Mouse (Mus musculus): ENCODE measurements at regions not wholly inside any gene's neighbourhood (a gene's known extent, or its start where the extent isn't known, plus 50 kb on each side); places are given as distances from the start of the nearest gene placed in this dataset.

GRCm38 (mm10) chr1:83717056-83717455 lies 309.1 kb upstream of the Sphkap start:
- H3K4me1 ChIP-seq (replicated peaks; ENCODE audit: control insufficient read depth, insufficient read depth): no peaks in the 10 kb centered on the region
- no peak for ATAC-seq (ENCODE audit: low FRiP score, low TSS enrichment)
- 5% methylated on average over 1 of the region's 1 CpGs for WGBS
- H3K4me3 ChIP-seq (ENCODE audit: low read depth, low read length): no peak overlapping the region
- no peak overlapping the region for H3K27ac ChIP-seq (replicated peaks)
- H3K27me3 ChIP-seq (ENCODE audit: control insufficient read depth, insufficient read depth, low read length): no peaks in the 10 kb centered on the region
- DNase-seq (ENCODE audit: low spot score): peak; percentile 19
- TF ChIP-seq CTCF (IDR thresholded peaks at IDR 0.05; ENCODE audit: low read depth): peak; percentile 82
- no peak for TF ChIP-seq EP300 (optimal IDR thresholded peaks at IDR 0.05)
- no peaks in the 10 kb centered on the region for H3K36me3 ChIP-seq (ENCODE audit: control insufficient read depth, insufficient read depth, low read length)
- no peak overlapping the region for H3K9ac ChIP-seq (ENCODE audit: low read length)
- no peak overlapping the region for H3K4me2 ChIP-seq (replicated peaks; ENCODE audit: low read depth)
- H3K9me3 ChIP-seq (ENCODE audit: control insufficient read depth, low read length): no peaks in the 10 kb centered on the region

DNA sequence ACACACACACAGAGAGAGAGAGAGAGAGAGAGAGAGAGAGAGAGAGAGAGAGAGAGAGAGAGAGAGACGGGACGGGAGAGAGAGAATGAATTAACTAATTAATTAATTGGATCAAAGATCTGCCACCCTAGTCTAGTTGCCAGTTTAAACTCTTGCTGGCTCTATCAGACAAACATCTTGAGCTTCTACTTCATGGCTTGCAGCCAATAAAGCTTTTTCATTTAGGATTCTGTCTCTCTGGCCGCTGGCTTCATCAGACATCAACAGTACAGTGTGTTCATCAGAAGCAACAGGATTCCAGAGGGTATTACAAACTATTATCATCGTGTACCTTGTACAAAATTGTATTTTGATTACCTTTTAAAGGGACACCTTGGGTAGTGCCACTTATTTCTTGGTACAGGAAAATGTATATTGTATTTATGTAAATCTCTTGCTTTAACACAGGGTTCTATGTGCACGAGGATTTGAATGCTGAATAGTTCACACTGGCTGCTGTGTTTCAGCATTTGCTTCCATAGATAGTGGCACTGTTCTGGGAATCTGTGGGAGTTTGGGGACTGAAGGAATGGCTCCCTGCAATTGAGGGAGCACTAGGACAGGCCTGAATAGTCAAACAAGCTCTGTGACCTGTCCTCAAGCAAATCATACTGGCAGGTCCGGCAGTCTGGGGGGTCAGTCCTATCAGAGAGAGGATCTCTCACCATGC lies 293.9 kb upstream of the Sphkap start:
- WGBS: 62% methylated on average over 6 of the region's 6 CpGs
- H3K27ac ChIP-seq (replicated peaks): no peak overlapping the region
- H3K9me3 ChIP-seq (ENCODE audit: control insufficient read depth, low read length): no peaks in the 10 kb centered on the region
- ATAC-seq (ENCODE audit: low FRiP score, low TSS enrichment) (no peak), DNase-seq (ENCODE audit: low spot score) (no peak)
- H3K36me3 ChIP-seq (ENCODE audit: control insufficient read depth, insufficient read depth, low read length): no peaks in the 10 kb centered on the region
- no peak overlapping the region for H3K9ac ChIP-seq (ENCODE audit: low read length)
- no peak overlapping the region for H3K4me3 ChIP-seq (ENCODE audit: low read depth, low read length)
- H3K4me2 ChIP-seq (replicated peaks; ENCODE audit: low read depth): no peak overlapping the region
- TF ChIP-seq EP300 (optimal IDR thresholded peaks at IDR 0.05) (no peak), CTCF (IDR thresholded peaks at IDR 0.05; ENCODE audit: low read depth) (no peak)
- H3K4me1 ChIP-seq (replicated peaks; ENCODE audit: control insufficient read depth, insufficient read depth): no peaks in the 10 kb centered on the region
- no peaks in the 10 kb centered on the region for H3K27me3 ChIP-seq (ENCODE audit: control insufficient read depth, insufficient read depth, low read length)

DNA sequence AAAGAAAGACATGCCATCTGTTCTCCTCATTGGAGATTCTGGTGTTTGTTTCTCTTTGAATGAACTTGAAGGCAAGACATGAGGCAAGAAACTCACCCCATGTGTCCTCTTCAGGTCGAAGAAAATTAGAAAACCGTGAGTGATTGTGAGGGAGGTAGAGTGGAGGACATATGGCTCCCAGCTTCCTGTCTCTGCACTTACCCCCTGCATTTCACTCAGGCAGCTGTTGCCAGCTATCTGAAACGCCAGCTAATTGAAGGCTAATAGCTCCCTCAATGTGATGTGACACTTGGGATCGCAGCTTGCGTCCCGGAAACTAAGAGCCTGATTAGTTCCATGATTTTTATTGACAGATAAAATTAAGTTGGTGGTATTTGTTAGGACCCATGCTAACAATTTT lies 289.4 kb upstream of the Sphkap start:
- Histone ChIP-seq H3K27ac (replicated peaks) (no peak overlapping the region), H3K36me3 (ENCODE audit: control insufficient read depth, insufficient read depth, low read length) (no peaks in the 10 kb centered on the region), H3K27me3 (ENCODE audit: control insufficient read depth, insufficient read depth, low read length) (no peaks in the 10 kb centered on the region), H3K4me1 (replicated peaks; ENCODE audit: control insufficient read depth, insufficient read depth) (no peaks in the 10 kb centered on the region), H3K4me2 (replicated peaks; ENCODE audit: low read depth) (no peak overlapping the region), H3K9ac (ENCODE audit: low read length) (no peak overlapping the region), H3K4me3 (ENCODE audit: low read depth, low read length) (no peak overlapping the region), H3K9me3 (ENCODE audit: control insufficient read depth, low read length) (no peaks in the 10 kb centered on the region)
- ATAC-seq (ENCODE audit: low FRiP score, low TSS enrichment) (no peak), DNase-seq (ENCODE audit: low spot score) (no peak)
- WGBS: 53% methylated on average over 6 of the region's 6 CpGs
- TF ChIP-seq EP300 (optimal IDR thresholded peaks at IDR 0.05) (no peak), CTCF (IDR thresholded peaks at IDR 0.05; ENCODE audit: low read depth) (no peak)

- Histone ChIP-seq H3K4me1 (replicated peaks; ENCODE audit: control insufficient read depth, insufficient read depth) (no peaks in the 10 kb centered on the region), H3K4me3 (ENCODE audit: low read depth, low read length) (no peak overlapping the region), H3K9me3 (ENCODE audit: control insufficient read depth, low read length) (no peaks in the 10 kb centered on the region), H3K9ac (ENCODE audit: low read length) (no peak overlapping the region), H3K36me3 (ENCODE audit: control insufficient read depth, insufficient read depth, low read length) (no peaks in the 10 kb centered on the region), H3K27ac (replicated peaks) (no peak overlapping the region), H3K27me3 (ENCODE audit: control insufficient read depth, insufficient read depth, low read length) (no peaks in the 10 kb centered on the region), H3K4me2 (replicated peaks; ENCODE audit: low read depth) (no peak overlapping the region)
- ATAC-seq (ENCODE audit: low FRiP score, low TSS enrichment) (no peak), DNase-seq (ENCODE audit: low spot score) (no peak)
- TF ChIP-seq CTCF (IDR thresholded peaks at IDR 0.05; ENCODE audit: low read depth): no peak
- TF ChIP-seq EP300 (optimal IDR thresholded peaks at IDR 0.05): no peak
- WGBS: 69% methylated on average over 3 of the region's 3 CpGs
Measured at GRCm38 (mm10) chr1:83685221-83685620, 277.2 kb upstream of the Sphkap start.

DNA sequence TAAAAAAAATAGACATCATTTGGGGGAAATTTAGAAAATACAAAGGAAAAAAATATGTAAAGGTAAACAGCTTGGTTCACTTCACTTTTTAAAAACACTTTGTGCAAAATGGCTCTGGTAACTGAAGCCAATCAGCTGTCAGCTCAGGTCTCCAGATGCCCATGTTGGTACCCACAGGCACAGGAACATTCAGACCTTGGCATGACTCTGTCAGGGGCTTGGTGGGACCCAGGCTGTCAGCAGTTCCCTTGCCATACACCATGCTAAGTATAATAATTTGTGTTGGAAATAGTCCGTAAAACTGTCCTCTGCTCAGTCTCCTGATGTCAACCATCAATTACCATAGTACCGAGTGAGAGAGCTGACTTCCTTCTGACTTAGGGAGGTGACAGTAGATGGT lies 257.3 kb upstream of the Sphkap start:
- Histone ChIP-seq H3K4me2 (replicated peaks; ENCODE audit: low read depth) (no peak overlapping the region), H3K4me1 (replicated peaks; ENCODE audit: control insufficient read depth, insufficient read depth) (no peaks in the 10 kb centered on the region), H3K36me3 (ENCODE audit: control insufficient read depth, insufficient read depth, low read length) (no peaks in the 10 kb centered on the region), H3K9me3 (ENCODE audit: control insufficient read depth, low read length) (no peaks in the 10 kb centered on the region), H3K4me3 (ENCODE audit: low read depth, low read length) (no peak overlapping the region), H3K9ac (ENCODE audit: low read length) (no peak overlapping the region), H3K27ac (replicated peaks) (no peak overlapping the region), H3K27me3 (ENCODE audit: control insufficient read depth, insufficient read depth, low read length) (no peaks in the 10 kb centered on the region)
- no peak for TF ChIP-seq EP300 (optimal IDR thresholded peaks at IDR 0.05)
- TF ChIP-seq CTCF (IDR thresholded peaks at IDR 0.05; ENCODE audit: low read depth): no peak
- DNase-seq (ENCODE audit: low spot score) (no peak), ATAC-seq (ENCODE audit: low FRiP score, low TSS enrichment) (no peak)
- 73% methylated on average over 2 of the region's 2 CpGs for WGBS

DNA sequence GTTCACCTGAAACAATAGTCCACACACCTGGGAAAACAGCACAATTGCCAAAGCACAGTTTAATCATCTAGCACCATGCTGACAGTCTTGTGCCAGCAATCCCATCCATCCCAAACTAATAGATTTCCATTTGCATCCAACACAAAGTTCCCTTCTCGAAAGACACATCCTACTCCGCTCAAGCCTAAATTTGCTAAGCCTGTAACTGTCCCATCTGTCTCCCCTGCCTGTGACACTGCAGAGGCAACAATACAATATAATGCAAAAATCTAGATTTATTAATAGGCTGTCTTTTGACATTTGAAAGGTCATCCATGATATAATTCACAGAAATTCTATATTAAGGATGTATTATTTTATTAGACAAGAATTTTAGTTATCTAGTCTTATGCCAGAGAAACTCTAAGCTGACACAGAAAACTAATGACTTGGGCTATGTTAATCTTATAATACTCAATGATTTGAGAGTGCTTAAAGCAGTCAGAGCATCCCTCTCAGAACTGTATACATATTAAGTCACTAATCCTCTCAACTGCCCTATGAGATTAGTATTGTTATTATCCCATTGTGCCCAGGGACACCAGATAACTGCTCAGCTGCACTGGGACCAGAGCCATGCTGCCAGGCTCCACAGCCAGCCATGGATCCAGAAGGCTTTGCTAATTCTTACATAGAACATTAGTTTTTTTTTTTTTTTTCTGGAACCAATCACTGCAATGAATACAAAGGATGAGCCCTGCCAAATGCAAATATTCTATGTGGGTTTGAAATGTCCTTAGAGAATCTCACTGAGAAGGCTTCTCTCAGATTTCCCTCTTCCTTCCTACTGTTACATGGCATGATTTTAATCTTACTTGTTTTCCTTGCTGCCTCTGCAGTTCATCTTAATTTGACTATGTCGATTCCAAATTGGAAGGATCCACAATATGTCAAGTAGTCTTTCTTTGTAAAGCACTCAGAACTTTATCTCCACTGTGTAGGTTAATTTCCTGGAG lies 254.1 kb upstream of the Sphkap start:
- ATAC-seq (ENCODE audit: low FRiP score, low TSS enrichment) (no peak), DNase-seq (ENCODE audit: low spot score) (no peak)
- TF ChIP-seq EP300 (optimal IDR thresholded peaks at IDR 0.05): no peak
- TF ChIP-seq CTCF (IDR thresholded peaks at IDR 0.05; ENCODE audit: low read depth): no peak
- Histone ChIP-seq H3K9me3 (ENCODE audit: control insufficient read depth, low read length) (no peaks in the 10 kb centered on the region), H3K27me3 (ENCODE audit: control insufficient read depth, insufficient read depth, low read length) (no peaks in the 10 kb centered on the region), H3K4me3 (ENCODE audit: low read depth, low read length) (no peak overlapping the region), H3K4me2 (replicated peaks; ENCODE audit: low read depth) (no peak overlapping the region), H3K27ac (replicated peaks) (no peak overlapping the region), H3K36me3 (ENCODE audit: control insufficient read depth, insufficient read depth, low read length) (no peaks in the 10 kb centered on the region), H3K4me1 (replicated peaks; ENCODE audit: control insufficient read depth, insufficient read depth) (no peaks in the 10 kb centered on the region), H3K9ac (ENCODE audit: low read length) (no peak overlapping the region)
- 80% methylated on average over 3 of the region's 3 CpGs for WGBS

Data from stomach, postnatal 0 days (tissue).